Mouse (Mus musculus): ENCODE results near the gene Calcrl. TPM values are rescaled to one million over a fixed set of nuclear protein-coding genes. Genes with fewer than 3 reads are reported as not detected.

The Calcrl gene
- polyA plus RNA-seq (2014; fragmentation: Nextera tagmentation; extraction: Ambion mirVana) = 42.3 and 47.3 TPM in 2 replicates

GRCm38 (mm10) chr2:84425138-84425537 is at the start of gene Calcrl:
TSS of gene Calcrl (minus strand) at chr2:84425411.
- WGBS = under 1% methylated on average over 10 of the region's 10 CpGs
- DNase-seq (peak; percentile 88), ATAC-seq (ENCODE audit: insufficient read depth) (peak; percentile 96)
- H3K4me3 ChIP-seq (ENCODE audit: low read depth, low read length) = peak within 1 kb of the TSS; percentile 37
- no peaks in the 10 kb centered on the region for H3K4me1 ChIP-seq (ENCODE audit: insufficient read depth)
- TF ChIP-seq CTCF (IDR thresholded peaks at IDR 0.05; ENCODE audit: low read depth) = no peak
- peak within 1 kb of the TSS; percentile 64 for H3K4me2 ChIP-seq
- no peaks in the 10 kb centered on the region for H3K27me3 ChIP-seq (ENCODE audit: insufficient read depth, low read length)
- no peaks in the 10 kb centered on the region for H3K36me3 ChIP-seq (ENCODE audit: insufficient read depth)
- H3K9ac ChIP-seq = peak within 1 kb of the TSS; percentile 37
- peak within 1 kb of the TSS; percentile 48 for H3K27ac ChIP-seq (ENCODE audit: low read depth)
- no peaks in the 10 kb centered on the region for H3K9me3 ChIP-seq (ENCODE audit: low read depth, low read length)

DNA sequence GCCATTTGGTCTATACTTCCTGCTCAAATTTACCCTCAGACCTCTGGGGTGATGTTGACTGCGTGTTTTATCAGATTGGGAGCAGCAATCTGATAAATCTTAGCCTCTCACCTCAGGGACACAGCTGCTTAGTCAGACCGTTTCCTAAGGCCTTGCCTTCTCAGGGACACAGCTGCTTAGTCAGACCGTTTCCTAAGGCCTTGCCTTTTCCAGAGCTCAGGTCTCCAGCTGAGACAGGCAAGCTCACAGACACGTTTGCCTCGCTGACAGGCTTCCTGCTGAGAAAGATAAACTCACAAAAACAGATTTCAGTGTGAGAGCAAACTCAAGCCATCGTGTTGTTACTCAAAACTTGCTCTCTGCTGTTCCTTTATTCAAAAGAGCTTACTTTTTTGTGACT is 49.4 kb upstream of the Calcrl start:
- no peak overlapping the region for H3K9ac ChIP-seq
- no peak overlapping the region for H3K4me3 ChIP-seq (ENCODE audit: low read depth, low read length)
- peak; percentile 26 for DNase-seq

GRCm38 (mm10) chr2:84473941-84474530 is 48.8 kb upstream of the Calcrl start:
- peaks cover 7% of the 10 kb centered on the region; the same call in 1 of the 2 replicates for H3K36me3 ChIP-seq (ENCODE audit: insufficient read depth)
- 0 out of 2 replicates have a peak, but pooled peaks cover 3% of the 10 kb centered on the region for H3K4me1 ChIP-seq (ENCODE audit: insufficient read depth)
- WGBS = 62% methylated on average over 14 of the region's 14 CpGs
- no peak for DNase-seq
- no peak for ATAC-seq (ENCODE audit: insufficient read depth)
- no peak for TF ChIP-seq CTCF (IDR thresholded peaks at IDR 0.05; ENCODE audit: low read depth)
- no peak overlapping the region for H3K4me3 ChIP-seq (ENCODE audit: low read depth, low read length)
- no peaks in the 10 kb centered on the region for H3K27me3 ChIP-seq (ENCODE audit: insufficient read depth, low read length)
- H3K9me3 ChIP-seq (ENCODE audit: low read depth, low read length) = no peaks in the 10 kb centered on the region
- H3K4me2 ChIP-seq = peak overlapping the region; percentile 71; the same call in 1 of the 2 replicates
- H3K9ac ChIP-seq = no peak overlapping the region
- peak overlapping the region; percentile 72; the same call in 1 of the 2 replicates for H3K27ac ChIP-seq (ENCODE audit: low read depth)

More for the DNA sequence above, 49.4 kb upstream of the Calcrl start:
- Histone ChIP-seq H3K36me3 (ENCODE audit: insufficient read depth) (peaks cover 6% of the 10 kb centered on the region; the same call in 1 of the 2 replicates), H3K27me3 (ENCODE audit: insufficient read depth, low read length) (no peaks in the 10 kb centered on the region), H3K27ac (ENCODE audit: low read depth) (peak overlapping the region; percentile 72), H3K4me2 (peak overlapping the region; percentile 71), H3K9me3 (ENCODE audit: low read depth, low read length) (no peaks in the 10 kb centered on the region), H3K4me1 (ENCODE audit: insufficient read depth) (0 out of 2 replicates have a peak, but pooled peaks cover 3% of the 10 kb centered on the region)
- WGBS = 7% methylated on average over 6 of the region's 6 CpGs
- no peak for ATAC-seq (ENCODE audit: insufficient read depth)
- no peak for TF ChIP-seq CTCF (IDR thresholded peaks at IDR 0.05; ENCODE audit: low read depth)

DNA sequence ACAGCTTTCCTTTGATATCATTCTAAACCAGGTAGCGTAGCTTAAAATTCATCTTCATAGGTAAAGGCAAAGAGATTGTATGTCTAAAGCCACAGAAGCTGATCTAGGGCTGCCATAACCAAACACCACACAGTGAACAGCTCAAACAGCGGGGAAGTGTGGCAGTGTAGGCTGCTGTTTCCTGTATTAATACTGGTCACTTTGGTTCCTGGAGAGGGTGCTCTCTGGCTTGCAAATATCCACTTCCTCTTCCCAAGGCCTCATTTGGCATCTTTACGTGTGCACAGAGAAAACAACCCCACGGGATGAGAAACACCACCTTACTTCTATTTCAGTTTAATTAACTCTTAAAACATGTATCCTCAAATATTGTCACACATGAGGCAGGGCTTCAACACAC is 42.2 kb upstream of the Calcrl start:
- no peak for DNase-seq
- Histone ChIP-seq H3K4me3 (ENCODE audit: low read depth, low read length) (no peak overlapping the region), H3K36me3 (ENCODE audit: insufficient read depth) (peaks cover 13% of the 10 kb centered on the region; the same call in 1 of the 2 replicates), H3K9me3 (ENCODE audit: low read depth, low read length) (no peaks in the 10 kb centered on the region), H3K27ac (ENCODE audit: low read depth) (no peak overlapping the region), H3K9ac (no peak overlapping the region), H3K27me3 (ENCODE audit: insufficient read depth, low read length) (no peaks in the 10 kb centered on the region), H3K4me1 (ENCODE audit: insufficient read depth) (no peaks in the 10 kb centered on the region), H3K4me2 (no peak overlapping the region)
- TF ChIP-seq CTCF (IDR thresholded peaks at IDR 0.05; ENCODE audit: low read depth) = no peak
- no peak for ATAC-seq (ENCODE audit: insufficient read depth)
- WGBS = 77% methylated on average over 4 of the region's 4 CpGs

- no peak overlapping the region for H3K4me2 ChIP-seq
Observed at GRCm38 (mm10) chr2:84464956-84465355, 39.7 kb upstream of the Calcrl start.

DNA sequence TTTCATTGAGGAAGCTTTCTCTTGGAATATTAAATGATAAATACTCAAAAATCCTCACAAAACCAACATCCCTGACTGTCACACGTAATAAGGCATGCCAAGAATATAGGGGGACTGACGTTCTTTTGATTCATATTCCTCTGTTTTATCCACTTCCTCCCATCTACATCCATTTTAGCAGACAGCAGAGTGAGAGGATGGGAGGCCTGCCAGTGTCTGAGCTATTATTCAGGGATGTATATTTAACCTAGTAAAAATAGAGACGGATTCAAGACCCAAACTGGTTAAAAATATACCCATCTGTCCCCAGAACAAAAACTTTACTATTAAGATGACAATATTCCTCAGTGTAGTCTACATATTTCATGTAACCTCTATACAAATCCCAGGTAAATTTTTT is 37.2 kb upstream of the Calcrl start:
- H3K36me3 ChIP-seq (ENCODE audit: insufficient read depth) = peaks cover 9% of the 10 kb centered on the region; the same call in 1 of the 2 replicates
- ATAC-seq (ENCODE audit: insufficient read depth) (no peak), DNase-seq (no peak)
- no peaks in the 10 kb centered on the region for H3K27me3 ChIP-seq (ENCODE audit: insufficient read depth, low read length)
- no peak overlapping the region for H3K4me2 ChIP-seq
- 74% methylated on average over 3 of the region's 3 CpGs for WGBS
- TF ChIP-seq CTCF (IDR thresholded peaks at IDR 0.05; ENCODE audit: low read depth) = no peak
- no peaks in the 10 kb centered on the region for H3K9me3 ChIP-seq (ENCODE audit: low read depth, low read length)
- no peak overlapping the region for H3K4me3 ChIP-seq (ENCODE audit: low read depth, low read length)
- no peaks in the 10 kb centered on the region for H3K4me1 ChIP-seq (ENCODE audit: insufficient read depth)
- no peak overlapping the region for H3K27ac ChIP-seq (ENCODE audit: low read depth)
- H3K9ac ChIP-seq = no peak overlapping the region

More at GRCm38 (mm10) chr2:84464956-84465355, 39.7 kb upstream of the Calcrl start:
- no peak for TF ChIP-seq CTCF (IDR thresholded peaks at IDR 0.05; ENCODE audit: low read depth)
- ATAC-seq (ENCODE audit: insufficient read depth) (peak; percentile 47; the same call in 1 of the 2 replicates), DNase-seq (peak; percentile 34)
- H3K9me3 ChIP-seq (ENCODE audit: low read depth, low read length) = no peaks in the 10 kb centered on the region
- no peaks in the 10 kb centered on the region for H3K27me3 ChIP-seq (ENCODE audit: insufficient read depth, low read length)
- no peak overlapping the region; the same call in 1 of the 2 replicates for H3K9ac ChIP-seq
- no peaks in the 10 kb centered on the region for H3K4me1 ChIP-seq (ENCODE audit: insufficient read depth)
- H3K27ac ChIP-seq (ENCODE audit: low read depth) = peak overlapping the region; percentile 42; the same call in 1 of the 2 replicates
- peaks cover 13% of the 10 kb centered on the region; the same call in 1 of the 2 replicates for H3K36me3 ChIP-seq (ENCODE audit: insufficient read depth)
- WGBS = 20% methylated on average over 7 of the region's 7 CpGs
- H3K4me3 ChIP-seq (ENCODE audit: low read depth, low read length) = no peak overlapping the region

GRCm38 (mm10) chr2:84459651-84460177 is 34.5 kb upstream of the Calcrl start:
- DNase-seq (peak; percentile 52), ATAC-seq (ENCODE audit: insufficient read depth) (no peak)
- Histone ChIP-seq H3K27me3 (ENCODE audit: insufficient read depth, low read length) (no peaks in the 10 kb centered on the region), H3K27ac (ENCODE audit: low read depth) (no peak overlapping the region), H3K36me3 (ENCODE audit: insufficient read depth) (peaks cover 4% of the 10 kb centered on the region; the same call in 1 of the 2 replicates), H3K9ac (no peak overlapping the region), H3K4me3 (ENCODE audit: low read depth, low read length) (no peak overlapping the region), H3K4me2 (no peak overlapping the region), H3K4me1 (ENCODE audit: insufficient read depth) (no peaks in the 10 kb centered on the region), H3K9me3 (ENCODE audit: low read depth, low read length) (no peaks in the 10 kb centered on the region)
- WGBS = 47% methylated on average over 11 of the region's 11 CpGs
- TF ChIP-seq CTCF (IDR thresholded peaks at IDR 0.05; ENCODE audit: low read depth) = no peak

Measured in lung, embryonic 14.5 days (tissue).